Mouse (Mus musculus) embryonic facial prominence, embryonic 13.5 days (tissue): ENCODE results near the gene Rnf168. TPM values are rescaled to one million over a fixed set of nuclear protein-coding genes. Genes with fewer than 3 reads are reported as not detected.

Experiments used
- ATAC-seq: fragments of 200-750 bp; cut with Nextera tagmentation; 2 replicates; pipeline ENCODE4 v1.8.0; 2017; ENCODE audit warnings: low read depth; ENCODE audit not compliant: insufficient number of reproducible peaks, insufficient read depth, low FRiP score, low TSS enrichment
- H3K27ac ChIP-seq: fragments of 300-500 bp; sonication (generic); 2 replicates; pipeline ENCODE4 v1.5.1; 2015; ENCODE audit warnings: moderate library complexity, mild to moderate bottlenecking, inconsistent platforms
- H3K27me3 ChIP-seq: fragments of 300-500 bp; sonication (generic); 2 replicates; pipeline ENCODE4 v1.6.1; 2015; ENCODE audit warnings: mild to moderate bottlenecking, inconsistent platforms
- H3K36me3 ChIP-seq: fragments of 300-500 bp; sonication (generic); 2 replicates; pipeline ENCODE4 v1.6.1; 2015; ENCODE audit warnings: mild to moderate bottlenecking, inconsistent platforms
- H3K4me1 ChIP-seq: fragments of 300-500 bp; sonication (generic); 2 replicates; pipeline ENCODE4 v1.6.1; 2015; ENCODE audit warnings: inconsistent platforms
- H3K4me2 ChIP-seq: fragments of 300-500 bp; sonication (generic); 2 replicates; pipeline ENCODE4 v1.6.1; 2015; ENCODE audit warnings: moderate library complexity, mild to moderate bottlenecking, inconsistent platforms
- H3K4me3 ChIP-seq: fragments of 300-500 bp; sonication (generic); 2 replicates; pipeline ENCODE4 v1.5.1; 2015; ENCODE audit warnings: mild to moderate bottlenecking, inconsistent platforms
- H3K9ac ChIP-seq: fragments of 300-500 bp; sonication (generic); 2 replicates; pipeline ENCODE4 v1.6.1; 2015; ENCODE audit warnings: mild to moderate bottlenecking, inconsistent platforms
- H3K9me3 ChIP-seq: fragments of 300-500 bp; sonication (generic); 2 replicates; pipeline ENCODE4 v1.6.1; 2016; ENCODE audit warnings: inconsistent platforms
- WGBS: fragments of 180-500 bp; shearing (Covaris S2); methylation state at CpG from one replicate; pipeline ENCODE4 v1.1.7; 2015; ENCODE audit warnings: mixed read lengths; 5-methylcytosine and 5-hydroxymethylcytosine counted together
- polyA plus RNA-seq: library from polyadenylated mRNA; unstranded; fragments of >200 nt; fragmentation: Nextera tagmentation; extraction: Ambion mirVana; gene quantifications from 2 replicates; pipeline ENCODE4 v1.2.1, GENCODE M21; 2015

Rnf168 gene
- polyA plus RNA-seq, 1 experiment from 2014 or later = 40.3 TPM

DNA sequence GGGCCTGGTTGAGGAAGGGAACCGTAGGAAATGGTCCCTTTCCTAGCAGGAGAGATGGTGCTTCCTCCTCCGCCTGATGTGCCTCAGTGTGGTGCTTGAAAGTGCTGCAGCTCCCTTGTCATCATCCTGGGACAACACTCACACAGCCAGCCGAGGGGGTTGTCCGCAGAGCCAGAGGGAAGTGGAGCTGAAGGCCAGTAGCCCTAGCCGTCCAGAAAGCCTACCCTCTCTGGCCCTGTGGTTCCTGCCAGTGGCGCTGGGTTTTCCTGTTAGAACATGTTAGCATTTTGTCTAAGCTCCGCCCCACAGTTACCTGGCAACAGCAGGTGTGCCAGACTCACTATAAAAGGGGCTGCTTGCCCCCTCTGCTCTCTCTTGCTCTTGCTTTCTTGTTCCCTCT is 46.7 kb downstream of the Rnf168 start:
- Histone ChIP-seq H3K4me3 (no peak overlapping the region), H3K4me2 (no peak overlapping the region), H3K36me3 (no peaks in the 10 kb centered on the region), H3K27ac (no peak overlapping the region), H3K4me1 (no peaks in the 10 kb centered on the region), H3K9ac (no peak overlapping the region), H3K9me3 (no peaks in the 10 kb centered on the region), H3K27me3 (no peaks in the 10 kb centered on the region)
- no peak for ATAC-seq
- WGBS = 31% methylated on average over 7 of the region's 7 CpGs

DNA sequence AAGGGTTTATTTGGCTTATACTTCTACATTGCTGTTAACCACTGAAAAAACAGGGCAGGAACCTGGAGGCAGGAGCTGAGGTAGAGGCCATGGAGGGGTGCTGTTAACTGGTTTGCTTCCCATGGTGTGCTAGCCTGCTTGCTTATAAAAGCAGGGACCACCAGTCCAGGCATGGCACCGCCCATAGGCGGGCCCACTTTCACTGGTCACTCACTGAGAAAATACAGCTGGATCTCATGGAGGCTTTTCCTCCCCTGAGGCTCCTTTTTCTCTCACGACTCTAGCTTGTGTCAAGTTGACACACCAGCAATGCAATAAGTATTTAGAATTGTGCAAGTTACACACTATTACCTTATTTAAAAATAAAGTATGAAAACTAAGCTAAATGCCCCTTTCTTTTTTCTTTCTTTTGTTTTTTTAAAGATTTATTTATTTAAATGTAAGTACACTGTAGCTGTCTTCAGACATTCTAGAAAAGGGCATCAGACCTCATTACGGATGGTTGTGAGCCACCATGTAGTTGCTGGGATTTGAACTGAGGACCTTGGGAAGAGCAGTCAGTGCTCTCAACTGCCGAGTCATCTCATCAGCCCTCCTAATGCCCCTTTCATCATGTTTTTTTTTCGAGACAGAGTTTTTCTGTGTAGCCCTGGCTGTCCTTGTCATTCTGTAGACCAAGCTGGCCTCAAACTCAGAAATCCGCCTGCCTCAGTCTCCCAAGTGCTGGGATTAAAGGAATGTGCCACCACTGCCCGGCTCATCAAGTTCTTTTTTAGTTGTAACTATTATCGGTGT is 53.8 kb downstream of the Rnf168 start:
- H3K36me3 ChIP-seq = no peaks in the 10 kb centered on the region
- H3K4me1 ChIP-seq = peaks cover 14% of the 10 kb centered on the region
- peak overlapping the region; percentile 95 for H3K4me3 ChIP-seq
- H3K4me2 ChIP-seq = peak overlapping the region; percentile 58
- no peak for ATAC-seq
- 52% methylated on average over 9 of the region's 9 CpGs for WGBS
- H3K9ac ChIP-seq = peak overlapping the region; percentile 57; the same call in 1 of the 2 replicates
- no peaks in the 10 kb centered on the region for H3K9me3 ChIP-seq
- peak overlapping the region; percentile 98 for H3K27ac ChIP-seq
- no peaks in the 10 kb centered on the region for H3K27me3 ChIP-seq

DNA sequence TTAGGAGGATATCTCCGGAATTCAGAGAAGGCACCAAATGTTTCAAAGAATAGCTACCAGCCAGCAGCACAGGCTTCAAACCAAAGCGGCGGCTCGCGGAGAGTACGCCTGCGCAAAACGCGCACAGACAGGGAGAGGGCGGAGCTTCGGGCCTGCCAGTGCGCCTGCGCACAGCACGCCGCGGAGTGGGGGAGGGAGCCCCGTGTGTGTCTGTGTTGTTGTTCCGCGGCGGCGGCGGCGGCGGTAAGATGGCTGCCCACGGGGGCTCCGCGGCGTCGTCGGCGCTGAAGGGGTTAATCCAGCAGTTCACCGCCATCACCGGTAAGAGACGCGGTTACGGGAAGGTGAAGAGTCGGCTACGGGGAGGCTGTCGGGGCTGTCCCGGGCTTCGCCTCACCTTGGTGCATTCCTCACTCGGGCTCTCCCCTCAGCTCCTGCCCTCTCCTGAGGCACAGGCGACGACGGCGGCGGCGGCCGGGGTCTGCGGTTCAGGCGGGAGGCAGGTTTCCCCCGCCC is 54.8 kb downstream of the Rnf168 start, which contains the start of gene Ubxn7:
Gene Ubxn7 (plus strand): TSS at position 218 of the 516 bp plus-strand sequence.
- Histone ChIP-seq H3K27me3 (no peaks in the 10 kb centered on the region), H3K4me2 (peak within 1 kb of the TSS; percentile 58), H3K9ac (peak within 1 kb of the TSS; percentile 98), H3K27ac (peak within 1 kb of the TSS; percentile 98), H3K4me3 (peak within 1 kb of the TSS; percentile 95), H3K9me3 (no peaks in the 10 kb centered on the region), H3K4me1 (peaks cover 14% of the 10 kb centered on the region), H3K36me3 (no peaks in the 10 kb centered on the region)
- under 1% methylated on average over 50 of the region's 52 CpGs for WGBS
- ATAC-seq = peak; percentile 93

DNA sequence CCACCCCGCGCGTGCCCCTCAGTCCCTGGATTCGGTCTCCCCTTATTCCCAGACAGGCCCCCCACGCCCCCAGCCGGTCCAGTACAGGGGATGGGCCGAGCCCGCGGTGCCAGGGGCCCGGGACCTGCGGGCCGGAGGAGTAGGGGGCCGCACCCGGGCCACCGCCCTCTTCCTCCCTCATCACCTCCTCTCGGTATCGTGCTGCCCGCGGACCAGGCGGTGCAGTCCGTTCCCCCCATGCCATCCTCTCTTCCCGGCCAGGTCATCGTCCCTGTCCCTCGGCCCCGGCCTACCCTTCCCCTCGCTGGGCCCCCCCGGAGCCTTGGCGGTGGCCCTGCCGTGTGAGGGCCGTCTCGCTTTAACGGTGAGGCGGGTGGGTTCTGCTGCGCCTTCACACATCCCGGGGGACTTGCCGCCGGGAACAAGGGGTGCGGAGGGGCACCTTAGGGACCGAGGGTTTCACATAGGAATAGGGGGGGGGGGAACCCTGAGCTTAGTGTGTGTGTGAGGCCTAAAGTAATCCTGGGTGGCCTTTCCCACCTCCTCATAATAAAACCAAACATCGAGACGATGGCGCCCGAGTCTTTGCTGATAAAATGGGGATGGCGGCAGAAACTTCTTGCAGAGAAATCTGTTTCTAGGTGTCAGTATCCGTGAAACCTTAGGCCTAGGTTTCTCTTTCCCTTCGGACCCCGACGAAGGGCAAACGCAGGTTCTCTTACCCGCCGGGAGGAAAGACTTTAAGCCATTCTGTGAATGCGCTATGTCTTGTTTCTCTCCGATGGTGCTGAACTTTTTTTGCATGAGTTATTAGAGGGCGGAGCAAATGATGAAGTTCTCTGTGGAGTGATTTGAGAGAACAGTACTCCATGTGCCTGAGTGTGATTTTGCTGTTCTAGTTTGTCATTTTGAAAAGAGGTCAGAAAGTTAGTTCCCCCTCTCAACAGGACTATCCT is 55.6 kb downstream of the Rnf168 start:
- Histone ChIP-seq H3K9ac (peak overlapping the region; percentile 98), H3K4me1 (peaks cover 14% of the 10 kb centered on the region), H3K36me3 (no peaks in the 10 kb centered on the region), H3K4me3 (peak overlapping the region; percentile 95), H3K27me3 (no peaks in the 10 kb centered on the region), H3K27ac (peak overlapping the region; percentile 98), H3K9me3 (no peaks in the 10 kb centered on the region), H3K4me2 (peak overlapping the region; percentile 58)
- ATAC-seq = peak; percentile 66
- under 1% methylated on average over 52 of the region's 54 CpGs for WGBS

DNA sequence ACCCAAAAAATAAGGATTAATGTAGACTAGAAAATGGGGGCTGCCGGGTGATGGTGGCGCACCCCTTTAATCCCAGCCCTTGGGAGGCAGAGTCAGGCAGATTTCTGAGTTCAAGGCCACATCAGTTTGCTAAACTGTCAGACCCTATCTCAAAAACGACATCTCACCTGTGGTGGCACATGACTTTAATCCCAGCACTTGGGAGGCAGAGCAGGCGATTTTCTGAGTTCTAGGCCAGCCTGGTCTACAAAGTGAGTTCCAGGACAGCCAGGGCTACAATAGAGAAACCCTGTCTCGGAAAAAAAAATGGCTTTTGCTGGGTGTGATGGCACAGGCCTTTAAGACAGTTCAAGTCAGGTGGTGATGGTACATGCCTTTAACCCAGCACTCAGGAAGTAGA is 57.9 kb downstream of the Rnf168 start:
- H3K4me1 ChIP-seq = peaks cover 14% of the 10 kb centered on the region
- H3K4me3 ChIP-seq = no peak overlapping the region
- no peak overlapping the region for H3K4me2 ChIP-seq
- H3K27ac ChIP-seq = no peak overlapping the region
- no peak overlapping the region for H3K9ac ChIP-seq
- WGBS = 93% methylated on average over 5 of the region's 5 CpGs
- H3K36me3 ChIP-seq = no peaks in the 10 kb centered on the region
- no peaks in the 10 kb centered on the region for H3K9me3 ChIP-seq
- no peak for ATAC-seq
- H3K27me3 ChIP-seq = no peaks in the 10 kb centered on the region

DNA sequence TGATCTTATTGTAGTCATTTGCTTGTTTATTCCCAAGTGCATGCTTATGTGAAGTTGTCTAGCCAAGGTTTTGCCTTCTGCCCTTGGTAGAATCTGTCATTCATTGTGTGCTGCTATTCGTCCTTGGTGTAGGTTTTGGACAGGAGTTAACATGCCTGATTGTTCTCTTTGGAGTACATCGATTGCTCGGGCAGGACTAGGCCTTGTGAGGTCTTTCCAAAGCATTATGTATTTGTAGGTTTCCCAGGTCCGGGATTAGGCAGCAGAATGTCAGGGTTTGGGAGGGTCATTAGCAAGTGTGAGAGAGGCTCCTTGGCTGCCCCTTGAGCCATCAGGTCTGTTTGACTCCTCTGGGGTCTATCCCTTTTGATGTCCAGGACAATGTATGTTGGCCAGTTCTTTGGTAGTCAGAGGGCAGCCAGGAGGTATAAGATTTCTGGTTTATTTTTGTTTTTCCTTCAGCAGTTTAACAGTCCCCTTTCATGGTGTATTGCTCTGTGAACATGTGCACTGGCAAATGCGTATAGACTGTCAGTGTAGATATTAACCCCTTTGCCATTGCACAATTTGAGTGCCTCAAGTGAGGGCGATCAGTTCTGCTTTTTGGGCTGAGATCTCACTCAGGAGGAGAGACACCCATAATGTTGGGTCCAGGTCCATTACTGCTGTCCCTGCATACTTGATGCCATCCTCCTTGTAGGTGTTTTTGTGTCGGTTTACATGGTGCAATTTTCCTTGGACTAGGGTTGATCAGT is 58.9 kb downstream of the Rnf168 start:
- peaks cover 11% of the 10 kb centered on the region for H3K4me1 ChIP-seq
- no peak overlapping the region for H3K4me3 ChIP-seq
- no peaks in the 10 kb centered on the region for H3K9me3 ChIP-seq
- no peak for ATAC-seq
- no peak overlapping the region for H3K27ac ChIP-seq
- no peaks in the 10 kb centered on the region for H3K36me3 ChIP-seq
- 79% methylated on average over 7 of the region's 7 CpGs for WGBS
- no peak overlapping the region for H3K9ac ChIP-seq
- H3K4me2 ChIP-seq = no peak overlapping the region
- no peaks in the 10 kb centered on the region for H3K27me3 ChIP-seq

DNA sequence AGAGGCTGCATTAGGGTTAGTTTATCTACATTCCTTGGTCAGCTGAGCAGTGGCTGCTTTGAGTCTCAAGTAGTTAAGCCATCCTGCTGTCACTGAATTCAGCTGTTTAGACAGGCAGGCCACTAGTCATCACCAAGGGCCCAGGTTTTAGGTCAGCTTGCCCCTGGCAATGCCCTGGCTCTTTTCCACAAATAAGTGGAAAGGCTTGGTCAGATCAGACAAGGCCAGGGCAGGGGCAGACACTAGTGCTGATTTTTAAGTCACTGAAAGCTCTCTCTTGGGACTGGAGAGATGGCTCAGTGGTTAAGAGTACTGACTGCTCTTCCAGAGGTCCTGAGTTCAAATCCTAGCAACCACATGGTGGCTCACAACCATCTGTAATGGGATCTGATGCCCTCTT is 59.7 kb downstream of the Rnf168 start:
- Histone ChIP-seq H3K9me3 (no peaks in the 10 kb centered on the region), H3K27me3 (no peaks in the 10 kb centered on the region), H3K4me3 (no peak overlapping the region), H3K36me3 (no peaks in the 10 kb centered on the region), H3K4me2 (no peak overlapping the region), H3K27ac (no peak overlapping the region), H3K9ac (no peak overlapping the region), H3K4me1 (peaks cover 11% of the 10 kb centered on the region)
- ATAC-seq = no peak

DNA sequence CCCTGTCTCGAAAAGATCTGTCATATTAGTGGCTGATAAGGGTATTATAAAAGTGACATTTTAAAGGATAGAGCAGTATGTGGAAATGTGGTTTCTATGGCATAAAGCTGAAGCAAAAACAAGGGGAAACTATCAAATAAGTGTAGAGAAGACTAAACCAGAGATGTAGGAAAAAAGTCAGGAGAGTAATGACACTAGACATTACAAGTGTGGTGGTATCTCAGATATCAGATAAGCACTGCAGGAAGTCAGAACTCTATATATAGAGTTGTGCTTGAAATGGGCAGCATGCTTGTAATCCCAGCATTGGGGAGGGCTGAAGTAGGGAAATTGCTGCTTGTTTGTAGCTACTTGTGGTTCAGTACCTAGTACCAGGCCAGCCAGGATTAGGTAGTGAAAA is 63.2 kb downstream of the Rnf168 start:
- H3K4me1 ChIP-seq = peaks cover 8% of the 10 kb centered on the region
- ATAC-seq = no peak
- no peaks in the 10 kb centered on the region for H3K9me3 ChIP-seq
- H3K9ac ChIP-seq = no peak overlapping the region
- no peaks in the 10 kb centered on the region for H3K36me3 ChIP-seq
- no peaks in the 10 kb centered on the region for H3K27me3 ChIP-seq
- WGBS = 87% methylated on average over 1 of the region's 1 CpGs
- H3K4me3 ChIP-seq = no peak overlapping the region
- H3K4me2 ChIP-seq = no peak overlapping the region
- H3K27ac ChIP-seq = no peak overlapping the region

DNA sequence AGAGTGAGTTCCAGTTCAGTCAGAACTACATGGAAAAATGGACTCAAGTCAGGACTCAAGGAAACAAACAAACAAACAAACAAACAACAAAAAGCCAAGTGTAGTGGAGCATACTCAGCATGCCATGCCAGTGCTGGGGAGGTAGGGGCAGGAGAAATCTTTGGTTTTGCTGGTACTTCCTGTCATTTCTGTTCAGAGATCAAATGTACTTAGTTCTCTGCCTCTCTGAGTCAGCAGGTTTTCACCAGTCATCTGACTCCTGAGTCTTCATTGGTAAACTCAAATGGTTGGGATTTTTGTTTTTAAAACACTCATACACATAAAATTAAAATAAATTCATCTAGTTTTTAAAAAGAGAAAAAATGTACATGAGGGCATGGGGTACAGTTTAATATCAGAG is 68.3 kb downstream of the Rnf168 start:
- ATAC-seq = no peak
- Histone ChIP-seq H3K4me1 (peaks cover 4% of the 10 kb centered on the region; the same call in 1 of the 2 replicates), H3K27me3 (no peaks in the 10 kb centered on the region), H3K9ac (no peak overlapping the region), H3K4me3 (no peak overlapping the region), H3K36me3 (no peaks in the 10 kb centered on the region), H3K4me2 (no peak overlapping the region), H3K27ac (no peak overlapping the region), H3K9me3 (no peaks in the 10 kb centered on the region)

DNA sequence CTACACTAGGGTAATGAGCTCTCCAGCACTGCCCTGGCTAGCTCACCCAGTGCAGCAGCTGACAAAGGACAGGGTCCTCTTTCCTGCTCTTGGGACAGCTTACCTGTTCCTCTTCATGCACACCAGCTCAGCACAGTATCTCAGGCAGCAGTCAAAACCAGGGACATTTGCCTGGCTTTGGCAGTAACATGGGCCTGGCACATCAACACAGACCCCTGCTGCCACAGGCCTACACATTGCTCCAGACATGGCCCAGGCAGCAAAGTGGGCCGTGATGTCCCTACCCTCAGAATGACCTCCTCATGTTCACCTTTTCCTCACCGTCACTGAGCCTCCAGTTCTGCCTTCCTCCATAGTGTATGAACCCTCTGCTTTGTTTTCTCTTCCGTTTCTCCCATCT is 73.5 kb downstream of the Rnf168 start:
- Histone ChIP-seq H3K9me3 (no peaks in the 10 kb centered on the region), H3K36me3 (peaks cover 33% of the 10 kb centered on the region), H3K27me3 (no peaks in the 10 kb centered on the region), H3K4me1 (no peaks in the 10 kb centered on the region), H3K4me2 (no peak overlapping the region), H3K9ac (no peak overlapping the region), H3K4me3 (no peak overlapping the region), H3K27ac (no peak overlapping the region)
- ATAC-seq = no peak
- WGBS = 91% methylated on average over 3 of the region's 3 CpGs
